In the genomic region with DNA sequence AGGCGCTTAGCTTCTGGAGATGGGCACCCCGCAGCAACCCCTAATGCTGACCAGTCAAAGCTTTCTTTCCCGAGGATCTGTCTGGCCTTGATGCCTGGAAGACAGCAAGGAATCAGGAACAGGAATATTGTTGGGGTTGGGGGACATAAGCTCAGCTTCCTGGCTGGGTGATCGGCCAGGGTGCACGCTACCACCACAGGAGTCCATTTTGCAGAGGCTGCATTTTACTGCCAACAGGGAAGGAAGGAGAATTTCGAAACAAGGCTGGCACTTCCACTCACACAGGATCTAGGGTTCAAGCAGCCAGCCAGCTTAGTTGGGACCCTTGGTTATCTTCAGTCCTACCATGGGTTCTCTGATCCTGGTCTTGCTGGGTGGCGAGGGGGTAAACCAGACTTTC, we compare ENCODE assay signal across 8 mouse cellular contexts. TPM values are rescaled to one million over a fixed set of nuclear protein-coding genes. Genes with fewer than 3 reads are reported as not detected.
A peak's percentile ranks its signal among the peaks of the same experiment; 100 is the strongest.
DNase-seq lines count a peak whose midpoint lies in the region; ATAC-seq and TF ChIP-seq lines count a peak whose summit lies in the region.

No protein-coding gene starts in this region.

- peak overlapping the region; percentile 85 for H3K4me3 ChIP-seq in gastrocnemius, adult 2 months
- H3K4me3 ChIP-seq in forebrain, postnatal 0 days (ENCODE audit: low read depth, low read length): peak overlapping the region; percentile 64
- H3K4me3 ChIP-seq in liver, embryonic 16.5 days (ENCODE audit: low read depth, low read length): peak overlapping the region; percentile 62

- H3K27me3 ChIP-seq in forebrain, postnatal 0 days (ENCODE audit: insufficient read depth, low read length): no peaks in the 10 kb centered on the region
- H3K27me3 ChIP-seq in liver, embryonic 16.5 days (ENCODE audit: control insufficient read depth, insufficient read depth, low read depth, low read length): no peaks in the 10 kb centered on the region; the same call in 1 of the 2 replicates

- H3K9me3 ChIP-seq in forebrain, postnatal 0 days (ENCODE audit: low read length): no peaks in the 10 kb centered on the region
- no peaks in the 10 kb centered on the region; the same call in 1 of the 2 replicates for H3K9me3 ChIP-seq in liver, embryonic 16.5 days (replicated peaks; ENCODE audit: control insufficient read depth, low read length)

- peak overlapping the region; percentile 65; the same call in 1 of the 2 replicates for H3K27ac ChIP-seq in gastrocnemius, adult 2 months
- H3K27ac ChIP-seq in forebrain, postnatal 0 days (ENCODE audit: low read depth, low read length): peak overlapping the region; percentile 69
- H3K27ac ChIP-seq in liver, embryonic 16.5 days (ENCODE audit: low read length): peak overlapping the region; percentile 49

- peak overlapping the region; percentile 63; the same call in 1 of the 2 replicates for H3K9ac ChIP-seq in forebrain, postnatal 0 days
- H3K9ac ChIP-seq in liver, embryonic 16.5 days (ENCODE audit: low read depth, low read length): no peak overlapping the region

- no peak for ATAC-seq in forebrain, postnatal 0 days
- ATAC-seq in liver, embryonic 16.5 days (ENCODE audit: low read depth): no peak

- DNase-seq in gastrocnemius, adult 2 months: peak; percentile 27
- no peak for DNase-seq in gastrocnemius, adult 8-10 months (ENCODE audit: low spot score in 2 of 2)
- DNase-seq in 416B (ENCODE audit: low read depth): peak; percentile 53
- no peak for DNase-seq in forebrain, postnatal 0 days
- no peak for DNase-seq in cerebellum, postnatal 25 days
- DNase-seq in frontal cortex, adult 2 months (ENCODE audit: extremely low spot score in 1 of 2, low spot score in 1 of 2): no peak
- no peak for DNase-seq in adrenal gland, postnatal 4 days (ENCODE audit: low spot score in 2 of 2)

- intact Hi-C loops in gastrocnemius, adult 2 months (cut with DNase I): loop anchor here (2.0 kb wide), 1 partner anchor 21 kb away; no protein-coding TSS in a partner anchor

- H3K4me2 ChIP-seq in forebrain, postnatal 0 days (ENCODE audit: low read depth): peak overlapping the region; percentile 68
- H3K4me2 ChIP-seq in liver, embryonic 16.5 days (ENCODE audit: low read depth, low read length): peak overlapping the region; percentile 80

- H3K4me1 ChIP-seq in forebrain, postnatal 0 days (ENCODE audit: insufficient read depth): no peaks in the 10 kb centered on the region
- peaks cover 13% of the 10 kb centered on the region for H3K4me1 ChIP-seq in liver, embryonic 16.5 days (ENCODE audit: control insufficient read depth, low read depth, low read length)

- peaks cover 32% of the 10 kb centered on the region for H3K36me3 ChIP-seq in forebrain, postnatal 0 days (ENCODE audit: insufficient read depth)
- H3K36me3 ChIP-seq in liver, embryonic 16.5 days (ENCODE audit: control insufficient read depth, insufficient read depth): peaks cover 16% of the 10 kb centered on the region

- WGBS in forebrain, postnatal 0 days: 46% methylated on average over 7 of the region's 7 CpGs
- 20% methylated on average over 7 of the region's 7 CpGs for WGBS in liver, embryonic 16.5 days (ENCODE audit: insufficient replicate concordance)

- no peak for TF ChIP-seq CTCF in gastrocnemius, adult 2 months (IDR thresholded peaks at IDR 0.05)
- no peak for TF ChIP-seq CTCF in forebrain, postnatal 0 days (IDR thresholded peaks at IDR 0.05; ENCODE audit: low read depth)

RNA-seq across cellular contexts. Expression of gene Ankrd13d, which starts 0.7 kb away (rescaled TPM):
- total RNA-seq in gastrocnemius, adult 2 months (2021): under 1 TPM; 0.45 to 0.64 TPM
- total RNA-seq in gastrocnemius, adult 8-10 months (2022): under 1 TPM in 1 of 4 experiments, not detected in 3; 0.63 TPM
- total RNA-seq in forebrain, postnatal 0 days (2014; rRNA removed): 76.6 and 87.3 TPM in 2 replicates
- 48.7 and 55.2 TPM in 2 replicates for polyA plus RNA-seq in forebrain, postnatal 0 days (2015; fragmentation: Nextera tagmentation; extraction: Ambion mirVana)
- polyA plus RNA-seq in liver, embryonic 16.5 days (2015; fragmentation: Nextera tagmentation; extraction: Ambion mirVana): 1.1 and 1.2 TPM in 2 replicates
- 73.1 and 77.0 TPM in 2 replicates for polyA plus RNA-seq in frontal cortex, adult 2 months (2012; rRNA removed)
- 1 to 10 TPM; 8.2 to 8.8 TPM for total RNA-seq in adrenal gland, postnatal 4 days (2021)

RNA-seq across cellular contexts. Expression of gene Ssh3, which starts 14.7 kb away (rescaled TPM):
- 1 to 10 TPM; 3.3 to 3.9 TPM for total RNA-seq in gastrocnemius, adult 2 months (2021)
- total RNA-seq in gastrocnemius, adult 8-10 months (2022): 1 to 10 TPM; 2.3 to 5.8 (median 2.9) TPM
- 35.9 and 41.5 TPM in 2 replicates for total RNA-seq in forebrain, postnatal 0 days (2014; rRNA removed)
- polyA plus RNA-seq in forebrain, postnatal 0 days (2015; fragmentation: Nextera tagmentation; extraction: Ambion mirVana): 6.4 and 9.1 TPM in 2 replicates
- 2.1 TPM in 2 replicates for polyA plus RNA-seq in liver, embryonic 16.5 days (2015; fragmentation: Nextera tagmentation; extraction: Ambion mirVana)
- 98.6 and 106 TPM in 2 replicates for polyA plus RNA-seq in frontal cortex, adult 2 months (2012; rRNA removed)
- 10 to 100 TPM; 37.6 to 40.9 TPM for total RNA-seq in adrenal gland, postnatal 4 days (2021)

RNA-seq across cellular contexts. Expression of gene Grk2, which starts 22.4 kb away (rescaled TPM):
- total RNA-seq in gastrocnemius, adult 2 months (2021): 10 to 100 TPM; 56.6 to 61.2 TPM
- 10 to 100 TPM; 55.7 to 65.2 (median 62.1) TPM for total RNA-seq in gastrocnemius, adult 8-10 months (2022)
- 129 and 136 TPM in 2 replicates for total RNA-seq in forebrain, postnatal 0 days (2014; rRNA removed)
- polyA plus RNA-seq in forebrain, postnatal 0 days (2015; fragmentation: Nextera tagmentation; extraction: Ambion mirVana): 23.6 and 24.6 TPM in 2 replicates
- 7.8 and 9.5 TPM in 2 replicates for polyA plus RNA-seq in liver, embryonic 16.5 days (2015; fragmentation: Nextera tagmentation; extraction: Ambion mirVana)
- polyA plus RNA-seq in frontal cortex, adult 2 months (2012; rRNA removed): 183 and 199 TPM in 2 replicates
- 10 to 100 TPM; 54.6 to 57.8 TPM for total RNA-seq in adrenal gland, postnatal 4 days (2021)

RNA-seq across cellular contexts. Expression of gene Pold4, which starts 52.0 kb away (rescaled TPM):
- total RNA-seq in gastrocnemius, adult 2 months (2021): 10 to 100 TPM; 13.6 to 16.4 TPM
- total RNA-seq in gastrocnemius, adult 8-10 months (2022): 10 to 100 TPM; 13.1 to 19.4 (median 17.3) TPM
- total RNA-seq in forebrain, postnatal 0 days (2014; rRNA removed): 18.8 and 21.2 TPM in 2 replicates
- 21.8 and 23.4 TPM in 2 replicates for polyA plus RNA-seq in forebrain, postnatal 0 days (2015; fragmentation: Nextera tagmentation; extraction: Ambion mirVana)
- polyA plus RNA-seq in liver, embryonic 16.5 days (2015; fragmentation: Nextera tagmentation; extraction: Ambion mirVana): 12.2 and 14.8 TPM in 2 replicates
- 35.0 and 39.4 TPM in 2 replicates for polyA plus RNA-seq in frontal cortex, adult 2 months (2012; rRNA removed)
- total RNA-seq in adrenal gland, postnatal 4 days (2021): 10 to 100 TPM; 32.7 to 34.3 TPM

Comparison
In these comparisons a context has a peak if more than half of its experiments do, and no peak if none do; other contexts are left out.
1. DNase-seq: peak in gastrocnemius, adult 2 months (single experiment) and 416B (single experiment); none in gastrocnemius, adult 8-10 months (0 of 2), forebrain, postnatal 0 days (single experiment), cerebellum, postnatal 25 days (0 of 2), frontal cortex, adult 2 months (0 of 2) and adrenal gland, postnatal 4 days (0 of 2).
2. RNA of gene Ankrd13d, which starts 0.7 kb away (total RNA-seq): 76.6 to 87.3 TPM in forebrain, postnatal 0 days and 8.2 to 8.8 TPM in adrenal gland, postnatal 4 days; 0.45 to 0.64 TPM in gastrocnemius, adult 2 months and 0.63 TPM in gastrocnemius, adult 8-10 months; every median in the first group is over 4 times any median in the second.
3. Peak in every context shown above with its lines, with median percentiles within 50 percentile points of each other: H3K27ac ChIP-seq and H3K4me3 ChIP-seq.